Mouse (Mus musculus): ENCODE measurements around the gene Pla2g4e. TPM values are rescaled to one million over a fixed set of nuclear protein-coding genes. Genes with fewer than 3 reads are reported as not detected.

Pla2g4e gene
- polyA plus RNA-seq, 1 experiment from 2014 or later = not detected

DNA sequence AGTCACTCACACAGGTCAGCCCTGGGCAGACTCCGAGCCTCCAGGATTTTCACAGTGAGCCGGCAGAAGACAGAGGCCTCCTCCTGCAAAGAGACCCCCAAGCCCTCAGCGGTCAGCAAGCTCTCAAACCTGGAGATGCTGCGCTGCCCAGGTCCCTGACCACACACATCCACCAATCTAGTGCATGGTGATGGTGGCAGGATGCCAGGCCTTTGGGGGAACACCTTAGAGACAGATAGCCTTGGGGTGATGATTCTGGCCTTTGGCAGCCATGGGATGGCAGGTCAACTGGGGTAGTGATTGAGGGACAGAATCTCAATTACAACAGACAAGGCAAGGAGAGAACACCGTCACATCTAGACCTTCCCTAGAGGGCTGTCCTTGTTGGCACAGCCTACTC is 39.0 kb upstream of the Pla2g4e start:
- Histone ChIP-seq H3K4me1 (ENCODE audit: insufficient read depth) (no peaks in the 10 kb centered on the region), H3K27me3 (ENCODE audit: insufficient read depth, low read length) (no peaks in the 10 kb centered on the region), H3K4me2 (ENCODE audit: low read depth, low read length) (no peak overlapping the region), H3K9ac (replicated peaks) (no peak overlapping the region), H3K36me3 (replicated peaks; ENCODE audit: insufficient read depth, low read length) (no peaks in the 10 kb centered on the region), H3K27ac (ENCODE audit: low read depth) (no peak overlapping the region), H3K9me3 (ENCODE audit: low read length) (no peaks in the 10 kb centered on the region), H3K4me3 (ENCODE audit: low read depth, low read length) (no peak overlapping the region)
- WGBS (ENCODE audit: insufficient replicate concordance) = 79% methylated on average over 5 of the region's 5 CpGs
- ATAC-seq = no peak
- TF ChIP-seq EP300 (IDR thresholded peaks at IDR 0.05; ENCODE audit: low read depth) (no peak), CTCF (IDR thresholded peaks at IDR 0.05; ENCODE audit: low read depth) (no peak)
- DNase-seq = no peak

DNA sequence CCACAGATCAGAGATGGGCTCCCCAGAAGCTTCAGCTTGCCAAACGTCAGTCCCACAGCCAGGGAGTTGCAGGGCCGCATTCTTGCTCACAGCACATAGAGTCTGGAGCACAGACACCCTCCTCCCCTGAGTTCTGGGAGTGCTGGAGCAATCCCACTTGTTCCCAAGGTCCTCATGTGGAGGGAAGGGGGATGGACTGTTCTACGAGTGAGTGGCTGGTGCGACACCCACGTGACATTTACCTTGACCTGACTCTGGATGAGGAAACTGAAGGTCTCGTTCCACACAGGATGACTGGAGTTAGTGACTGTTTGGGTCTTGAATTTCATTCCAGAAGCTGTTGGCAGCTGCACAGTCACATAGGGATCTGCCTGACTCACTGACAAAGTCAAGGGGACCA is 38.4 kb upstream of the Pla2g4e start:
- H3K4me1 ChIP-seq (ENCODE audit: insufficient read depth) = no peaks in the 10 kb centered on the region
- H3K9ac ChIP-seq (replicated peaks) = no peak overlapping the region
- ATAC-seq = peak; percentile 22; the same call in 1 of the 2 replicates
- H3K36me3 ChIP-seq (replicated peaks; ENCODE audit: insufficient read depth, low read length) = no peaks in the 10 kb centered on the region
- no peak overlapping the region for H3K4me3 ChIP-seq (ENCODE audit: low read depth, low read length)
- no peak for DNase-seq
- WGBS (ENCODE audit: insufficient replicate concordance) = 37% methylated on average over 6 of the region's 6 CpGs
- no peak overlapping the region for H3K27ac ChIP-seq (ENCODE audit: low read depth)
- no peaks in the 10 kb centered on the region for H3K9me3 ChIP-seq (ENCODE audit: low read length)
- no peaks in the 10 kb centered on the region for H3K27me3 ChIP-seq (ENCODE audit: insufficient read depth, low read length)
- TF ChIP-seq CTCF (IDR thresholded peaks at IDR 0.05; ENCODE audit: low read depth) (no peak), EP300 (IDR thresholded peaks at IDR 0.05; ENCODE audit: low read depth) (no peak)
- H3K4me2 ChIP-seq (ENCODE audit: low read depth, low read length) = no peak overlapping the region

DNA sequence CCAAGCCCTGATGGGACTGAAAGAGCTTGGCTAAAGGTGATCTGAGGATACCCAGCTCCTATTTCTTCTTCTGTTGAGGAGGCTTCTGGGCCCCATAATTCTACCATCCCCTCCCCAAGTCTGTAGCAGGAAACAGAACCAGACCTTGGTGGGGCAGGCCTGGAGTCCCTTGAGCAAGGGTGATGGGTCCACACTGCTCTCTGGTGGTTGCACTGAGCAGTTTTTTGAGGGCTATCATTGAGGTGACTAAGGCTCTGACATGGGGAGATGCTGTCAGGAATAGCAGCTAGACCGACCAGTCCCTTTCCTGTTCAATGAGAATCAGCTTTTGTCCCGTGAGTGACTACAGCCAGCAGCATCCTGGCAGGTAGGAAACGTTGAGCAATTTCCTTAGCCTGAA is 36.1 kb upstream of the Pla2g4e start:
- Histone ChIP-seq H3K9ac (replicated peaks) (no peak overlapping the region), H3K27ac (ENCODE audit: low read depth) (no peak overlapping the region), H3K36me3 (replicated peaks; ENCODE audit: insufficient read depth, low read length) (no peaks in the 10 kb centered on the region), H3K4me2 (ENCODE audit: low read depth, low read length) (no peak overlapping the region), H3K4me3 (ENCODE audit: low read depth, low read length) (no peak overlapping the region), H3K9me3 (ENCODE audit: low read length) (no peaks in the 10 kb centered on the region), H3K27me3 (ENCODE audit: insufficient read depth, low read length) (no peaks in the 10 kb centered on the region), H3K4me1 (ENCODE audit: insufficient read depth) (no peaks in the 10 kb centered on the region)
- DNase-seq (no peak), ATAC-seq (no peak)
- TF ChIP-seq CTCF (IDR thresholded peaks at IDR 0.05; ENCODE audit: low read depth) (peak; percentile 41), EP300 (IDR thresholded peaks at IDR 0.05; ENCODE audit: low read depth) (no peak)
- WGBS (ENCODE audit: insufficient replicate concordance) = 51% methylated on average over 3 of the region's 3 CpGs

DNA sequence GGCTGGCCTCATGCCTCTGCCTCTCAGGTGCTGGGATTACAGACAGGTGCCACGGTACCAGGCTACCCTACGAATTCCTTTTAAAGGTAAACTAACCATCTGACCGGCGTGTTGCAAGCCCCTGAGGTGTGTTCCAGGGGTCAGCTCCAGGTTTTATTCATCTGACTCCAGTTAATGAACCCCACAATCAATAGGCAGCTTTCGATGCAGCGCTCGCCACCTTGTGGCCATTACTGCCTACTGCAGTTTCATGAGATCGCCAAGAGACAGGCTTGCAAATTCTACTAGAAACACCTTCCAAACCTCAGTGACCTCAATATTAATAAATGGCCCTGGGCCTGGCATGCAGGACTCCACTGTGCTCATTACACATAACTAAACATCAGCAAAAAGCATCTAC is 34.8 kb upstream of the Pla2g4e start:
- DNase-seq (peak; percentile 67), ATAC-seq (0 out of 2 replicates have a peak, but pooled peaks have one; percentile 6)

GRCm38 (mm10) chr2:120276951-120277350 is 31.8 kb upstream of the Pla2g4e start:
- no peak overlapping the region for H3K27ac ChIP-seq (ENCODE audit: low read depth)
- TF ChIP-seq EP300 (IDR thresholded peaks at IDR 0.05; ENCODE audit: low read depth) = no peak
- TF ChIP-seq CTCF (IDR thresholded peaks at IDR 0.05; ENCODE audit: low read depth) = no peak
- H3K9ac ChIP-seq (replicated peaks) = no peak overlapping the region

More for the DNA sequence above, 34.8 kb upstream of the Pla2g4e start:
- Histone ChIP-seq H3K36me3 (replicated peaks; ENCODE audit: insufficient read depth, low read length) (no peaks in the 10 kb centered on the region), H3K4me1 (ENCODE audit: insufficient read depth) (no peaks in the 10 kb centered on the region), H3K4me3 (ENCODE audit: low read depth, low read length) (no peak overlapping the region), H3K27ac (ENCODE audit: low read depth) (no peak overlapping the region), H3K9ac (replicated peaks) (no peak overlapping the region), H3K4me2 (ENCODE audit: low read depth, low read length) (no peak overlapping the region), H3K9me3 (ENCODE audit: low read length) (no peaks in the 10 kb centered on the region), H3K27me3 (ENCODE audit: insufficient read depth, low read length) (no peaks in the 10 kb centered on the region)
- 11% methylated on average over 8 of the region's 8 CpGs for WGBS (ENCODE audit: insufficient replicate concordance)
- TF ChIP-seq EP300 (IDR thresholded peaks at IDR 0.05; ENCODE audit: low read depth) = no peak
- peak; percentile 88 for TF ChIP-seq CTCF (IDR thresholded peaks at IDR 0.05; ENCODE audit: low read depth)

DNA sequence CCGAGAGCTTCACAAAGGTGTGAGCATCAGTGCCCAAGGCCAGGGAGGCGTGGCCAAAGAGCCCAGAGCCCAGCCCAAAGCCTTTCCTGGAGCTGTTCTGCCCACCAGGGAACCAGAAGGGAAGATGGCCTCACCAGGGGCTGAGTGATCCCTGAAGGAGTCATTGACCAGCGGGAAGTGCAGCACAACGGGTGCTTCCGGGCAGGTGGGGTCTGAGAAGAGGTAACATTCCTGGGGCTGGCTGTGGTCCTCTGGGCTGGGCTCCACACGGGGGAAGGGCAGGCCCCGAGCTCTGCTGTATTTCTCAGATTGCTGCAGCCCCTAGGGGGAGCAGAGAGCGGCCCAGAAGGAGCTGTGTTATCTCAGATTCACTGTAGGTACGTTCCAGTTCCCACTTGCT is 23.5 kb upstream of the Pla2g4e start:
- DNase-seq (no peak), ATAC-seq (no peak)
- Histone ChIP-seq H3K36me3 (replicated peaks; ENCODE audit: insufficient read depth, low read length) (no peaks in the 10 kb centered on the region), H3K4me1 (ENCODE audit: insufficient read depth) (no peaks in the 10 kb centered on the region), H3K4me2 (ENCODE audit: low read depth, low read length) (no peak overlapping the region), H3K27ac (ENCODE audit: low read depth) (no peak overlapping the region), H3K27me3 (ENCODE audit: insufficient read depth, low read length) (no peaks in the 10 kb centered on the region), H3K9me3 (ENCODE audit: low read length) (no peaks in the 10 kb centered on the region), H3K9ac (replicated peaks) (no peak overlapping the region), H3K4me3 (ENCODE audit: low read depth, low read length) (no peak overlapping the region)
- WGBS (ENCODE audit: insufficient replicate concordance) = 5% methylated on average over 9 of the region's 9 CpGs
- TF ChIP-seq CTCF (IDR thresholded peaks at IDR 0.05; ENCODE audit: low read depth) (peak; percentile 31), EP300 (IDR thresholded peaks at IDR 0.05; ENCODE audit: low read depth) (no peak)

More at GRCm38 (mm10) chr2:120276951-120277350, 31.8 kb upstream of the Pla2g4e start:
- no peak overlapping the region for H3K4me2 ChIP-seq (ENCODE audit: low read depth, low read length)
- H3K9me3 ChIP-seq (ENCODE audit: low read length) = no peaks in the 10 kb centered on the region
- WGBS (ENCODE audit: insufficient replicate concordance) = 66% methylated on average over 4 of the region's 4 CpGs
- H3K4me3 ChIP-seq (ENCODE audit: low read depth, low read length) = no peak overlapping the region
- ATAC-seq (no peak), DNase-seq (no peak)
- H3K4me1 ChIP-seq (ENCODE audit: insufficient read depth) = no peaks in the 10 kb centered on the region
- H3K36me3 ChIP-seq (replicated peaks; ENCODE audit: insufficient read depth, low read length) = no peaks in the 10 kb centered on the region
- no peaks in the 10 kb centered on the region for H3K27me3 ChIP-seq (ENCODE audit: insufficient read depth, low read length)

DNA sequence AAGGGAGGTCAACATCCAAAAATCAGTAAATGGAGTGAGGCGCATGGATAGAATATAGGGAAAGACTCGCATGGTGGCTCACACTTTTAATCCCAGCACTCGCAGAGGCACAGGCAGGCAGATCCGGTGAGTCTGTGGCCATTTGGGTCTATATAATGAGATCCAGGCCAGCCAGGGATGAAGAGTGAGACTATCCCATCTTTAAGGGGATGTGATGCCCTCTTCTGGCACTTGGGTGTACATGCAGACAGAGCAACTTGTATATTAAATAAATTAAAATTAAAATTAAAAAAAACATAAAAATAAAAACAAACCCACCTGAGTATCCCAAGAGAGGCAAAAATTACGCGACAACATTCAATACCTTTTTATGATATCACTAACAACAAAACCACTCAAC is 20.4 kb upstream of the Pla2g4e start:
- Histone ChIP-seq H3K9me3 (ENCODE audit: low read length) (no peaks in the 10 kb centered on the region), H3K36me3 (replicated peaks; ENCODE audit: insufficient read depth, low read length) (no peaks in the 10 kb centered on the region), H3K27me3 (ENCODE audit: insufficient read depth, low read length) (no peaks in the 10 kb centered on the region), H3K4me3 (ENCODE audit: low read depth, low read length) (no peak overlapping the region), H3K9ac (replicated peaks) (no peak overlapping the region), H3K4me1 (ENCODE audit: insufficient read depth) (no peaks in the 10 kb centered on the region), H3K27ac (ENCODE audit: low read depth) (no peak overlapping the region), H3K4me2 (ENCODE audit: low read depth, low read length) (no peak overlapping the region)
- ATAC-seq (no peak), DNase-seq (no peak)
- 69% methylated on average over 6 of the region's 6 CpGs for WGBS (ENCODE audit: insufficient replicate concordance)
- TF ChIP-seq EP300 (IDR thresholded peaks at IDR 0.05; ENCODE audit: low read depth) (no peak), CTCF (IDR thresholded peaks at IDR 0.05; ENCODE audit: low read depth) (0 out of 2 replicates have a peak, but pooled peaks have one; percentile 15)
